Mouse (Mus musculus) urinary bladder, postnatal 36 days (tissue): Measurements from ENCODE around the gene Atf5.

ENCODE experiments used
- DNase-seq, 2 experiments: peaks; one replicate each; pipeline ENCODE4 v3.0.0; 2022; ENCODE audit warnings: low spot score in 2 of 2, mixed read lengths in 1 of 2

The Atf5 gene

GRCm38 (mm10) chr7:44821666-44822448, 5.4 kb upstream of the Atf5 start:
- no peak for DNase-seq

- DNase-seq: no peak
These were observed 4.1 kb upstream of the Atf5 start for GRCm38 (mm10) chr7:44820525-44820924.

- DNase-seq: no peak
These were observed 3.4 kb upstream of the Atf5 start for GRCm38 (mm10) chr7:44819863-44820262.

- DNase-seq: no peak
These were observed 2.9 kb upstream of the Atf5 start for GRCm38 (mm10) chr7:44819391-44819790.

- DNase-seq: peak; percentile 42 to 67
These were observed 2.3 kb upstream of the Atf5 start for GRCm38 (mm10) chr7:44818751-44819235.

GRCm38 (mm10) chr7:44818164-44818563, 1.7 kb upstream of the Atf5 start:
- DNase-seq: no peak

GRCm38 (mm10) chr7:44817441-44817840, 983 bp upstream of the Atf5 start:
- no peak for DNase-seq

- peak; percentile 97 to 98 for DNase-seq
These were observed 563 bp downstream of the Atf5 start, which contains the start of the genes Nup62 and Il4i1 for GRCm38 (mm10) chr7:44815721-44816469. Gene Nup62, plus strand, starts transcription at chr7:44816088. Gene Il4i1, plus strand, starts transcription at chr7:44816387.

GRCm38 (mm10) chr7:44814952-44815553, 1.4 kb downstream of the Atf5 start:
- DNase-seq: no peak

GRCm38 (mm10) chr7:44814423-44814822, 2.0 kb downstream of the Atf5 start:
- DNase-seq: no peak

- DNase-seq: no peak
These were observed 2.5 kb downstream of the Atf5 start for GRCm38 (mm10) chr7:44813985-44814384.

GRCm38 (mm10) chr7:44812651-44813325, 3.7 kb downstream of the Atf5 start:
- DNase-seq: no peak

GRCm38 (mm10) chr7:44810819-44811557, 5.5 kb downstream of the Atf5 start:
- no peak for DNase-seq

- DNase-seq: no peak
These were observed 6.1 kb downstream of the Atf5 start for GRCm38 (mm10) chr7:44810365-44810764.

GRCm38 (mm10) chr7:44809466-44809865, 7.0 kb downstream of the Atf5 start:
- no peak for DNase-seq

GRCm38 (mm10) chr7:44808927-44809326, 7.5 kb downstream of the Atf5 start:
- DNase-seq: no peak

- no peak for DNase-seq
These were observed 23.7 kb downstream of the Atf5 start for GRCm38 (mm10) chr7:44792781-44793180.

GRCm38 (mm10) chr7:44790066-44790465, 26.4 kb downstream of the Atf5 start:
- no peak for DNase-seq

- no peak for DNase-seq
These were observed 26.9 kb downstream of the Atf5 start for GRCm38 (mm10) chr7:44789531-44789930.

GRCm38 (mm10) chr7:44780101-44780500, 36.4 kb downstream of the Atf5 start:
- DNase-seq: no peak
